Mouse (Mus musculus): ENCODE results near the gene Cldn13. TPM values are rescaled to one million over a fixed set of nuclear protein-coding genes. Genes with fewer than 3 reads are reported as not detected.

Gene Cldn13
- polyA plus RNA-seq, 1 experiment from 2014 or later = 3.8 TPM

DNA sequence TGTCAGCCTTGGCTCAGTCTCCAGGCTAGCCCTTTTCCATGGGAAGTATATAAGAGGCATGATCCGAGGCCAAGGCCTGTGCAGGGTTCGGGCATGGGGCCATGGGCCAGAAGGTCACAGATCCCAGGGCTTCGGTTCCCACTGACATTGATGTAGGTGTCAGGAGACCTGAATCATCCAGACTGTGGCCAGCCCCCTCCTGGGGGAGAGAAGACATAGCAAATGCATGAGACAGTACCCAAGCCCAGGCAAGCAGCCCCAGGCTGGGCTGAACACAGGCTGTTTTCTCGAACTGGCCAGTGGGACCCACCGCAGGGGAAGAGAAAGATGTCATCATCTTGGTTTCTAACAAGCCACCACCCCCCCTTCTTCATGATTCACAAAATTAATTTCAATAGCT lies 42.7 kb downstream of the Cldn13 start:
- ATAC-seq (ENCODE audit: low FRiP score) = no peak
- no peak overlapping the region for H3K9ac ChIP-seq (ENCODE audit: low read length)
- no peak for DNase-seq (ENCODE audit: low spot score, missing footprints)
- no peaks in the 10 kb centered on the region for H3K4me1 ChIP-seq (ENCODE audit: control insufficient read depth, insufficient read depth, low read length)
- H3K36me3 ChIP-seq (ENCODE audit: control insufficient read depth, insufficient read depth, low read length) = no peaks in the 10 kb centered on the region
- H3K4me3 ChIP-seq (ENCODE audit: low read depth, low read length) = no peak overlapping the region
- H3K27ac ChIP-seq (ENCODE audit: low read depth, low read length) = no peak overlapping the region
- 71% methylated on average over 5 of the region's 5 CpGs for WGBS
- H3K27me3 ChIP-seq (ENCODE audit: control insufficient read depth, insufficient read depth, low read length) = no peaks in the 10 kb centered on the region
- no peaks in the 10 kb centered on the region for H3K9me3 ChIP-seq (ENCODE audit: control insufficient read depth, low read length)
- no peak overlapping the region for H3K4me2 ChIP-seq

DNA sequence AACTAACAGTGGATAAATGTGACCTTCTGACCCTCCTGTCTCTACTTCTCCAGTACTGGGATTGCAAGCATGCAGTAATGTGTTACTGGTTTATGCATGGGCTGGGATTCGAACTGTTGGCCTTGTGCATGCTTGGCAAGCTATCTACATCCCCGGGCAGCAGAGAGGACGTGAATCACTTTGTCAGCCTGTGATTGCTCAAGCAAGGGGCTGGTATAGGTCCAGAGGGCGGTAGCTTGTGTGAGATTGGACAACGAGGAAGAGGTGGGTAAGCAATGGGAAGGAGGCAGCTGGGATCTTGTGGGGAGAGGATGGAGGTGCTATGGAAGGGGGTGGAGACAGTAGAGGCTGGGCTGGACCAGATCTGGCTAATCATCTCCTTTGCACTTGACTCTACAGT lies 46.8 kb downstream of the Cldn13 start:
- H3K9me3 ChIP-seq (ENCODE audit: control insufficient read depth, low read length) = no peaks in the 10 kb centered on the region

DNA sequence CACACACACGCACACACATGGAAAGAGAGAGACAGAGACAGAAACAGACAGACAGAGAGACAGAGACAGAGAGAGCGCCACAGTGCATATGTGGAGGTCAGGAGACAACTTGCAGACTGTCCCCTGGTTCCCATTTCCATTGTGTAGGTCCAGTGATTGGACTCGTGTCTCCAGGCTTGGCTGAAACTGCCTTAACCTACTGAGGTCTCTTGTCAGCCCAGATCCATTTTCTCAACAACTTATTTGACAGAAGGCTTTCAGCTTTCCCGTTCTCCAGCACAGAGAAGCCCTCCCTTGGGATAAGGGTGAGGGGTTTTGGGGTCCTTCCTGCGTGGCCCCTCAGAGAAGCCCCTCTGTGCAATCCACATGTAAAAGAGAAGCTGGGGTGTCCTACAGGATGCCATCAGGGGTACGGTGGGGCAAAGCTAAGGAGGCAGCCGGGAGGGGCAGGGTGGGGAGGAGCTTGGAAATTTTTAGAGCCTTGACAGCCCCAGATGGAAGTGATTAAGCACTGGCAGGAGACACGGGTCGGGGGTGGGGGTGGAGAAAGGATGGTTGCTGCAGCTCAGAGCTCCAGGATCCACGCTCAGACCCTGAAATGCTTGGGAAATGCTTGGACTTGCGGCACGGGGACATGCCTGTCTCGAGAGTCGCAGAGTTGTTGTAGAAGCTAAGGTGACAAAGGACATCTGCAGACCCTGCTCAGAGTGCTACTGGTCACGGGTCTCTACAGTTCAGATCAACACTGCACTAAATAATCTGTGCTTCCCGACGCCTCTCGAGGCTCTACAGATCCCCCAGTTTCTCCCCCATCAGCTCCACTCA lies 47.8 kb downstream of the Cldn13 start:
- no peak overlapping the region for H3K4me2 ChIP-seq
- no peak for ATAC-seq (ENCODE audit: low FRiP score)

More for the DNA sequence above, 46.8 kb downstream of the Cldn13 start:
- DNase-seq (ENCODE audit: low spot score, missing footprints) (peak; percentile 33), ATAC-seq (ENCODE audit: low FRiP score) (no peak)
- H3K4me3 ChIP-seq (ENCODE audit: low read depth, low read length) = no peak overlapping the region
- H3K27ac ChIP-seq (ENCODE audit: low read depth, low read length) = no peak overlapping the region
- H3K27me3 ChIP-seq (ENCODE audit: control insufficient read depth, insufficient read depth, low read length) = no peaks in the 10 kb centered on the region
- H3K4me2 ChIP-seq = no peak overlapping the region
- H3K4me1 ChIP-seq (ENCODE audit: control insufficient read depth, insufficient read depth, low read length) = no peaks in the 10 kb centered on the region
- no peaks in the 10 kb centered on the region for H3K36me3 ChIP-seq (ENCODE audit: control insufficient read depth, insufficient read depth, low read length)
- no peak overlapping the region for H3K9ac ChIP-seq (ENCODE audit: low read length)
- 80% methylated on average over 5 of the region's 5 CpGs for WGBS

DNA sequence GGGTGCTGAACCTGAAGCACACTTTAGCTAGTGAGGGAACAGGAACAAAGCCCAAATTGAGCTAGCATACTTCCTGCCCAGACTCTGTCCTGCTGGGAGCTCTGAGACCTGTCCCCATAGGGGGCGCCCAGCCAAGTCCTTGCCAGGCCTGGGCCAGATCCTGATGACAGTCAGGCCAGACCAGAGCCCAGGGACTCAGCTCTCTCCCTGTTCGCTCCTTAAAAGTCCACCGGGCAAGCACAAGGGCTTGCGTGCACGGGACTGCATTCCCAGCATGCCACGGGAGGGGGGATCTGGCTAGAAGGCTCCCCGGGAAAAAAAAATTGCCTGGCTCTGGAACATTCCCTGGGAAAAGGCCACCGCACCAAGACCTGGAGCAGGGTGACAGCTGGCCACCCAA lies 50.2 kb downstream of the Cldn13 start:
- DNase-seq (ENCODE audit: low spot score, missing footprints) (peak; percentile 57), ATAC-seq (ENCODE audit: low FRiP score) (no peak)
- WGBS = 52% methylated on average over 8 of the region's 8 CpGs
- H3K4me3 ChIP-seq (ENCODE audit: low read depth, low read length) = no peak overlapping the region
- no peaks in the 10 kb centered on the region for H3K27me3 ChIP-seq (ENCODE audit: control insufficient read depth, insufficient read depth, low read length)
- no peak overlapping the region for H3K9ac ChIP-seq (ENCODE audit: low read length)
- H3K36me3 ChIP-seq (ENCODE audit: control insufficient read depth, insufficient read depth, low read length) = no peaks in the 10 kb centered on the region
- no peak overlapping the region for H3K4me2 ChIP-seq
- no peaks in the 10 kb centered on the region for H3K4me1 ChIP-seq (ENCODE audit: control insufficient read depth, insufficient read depth, low read length)
- H3K27ac ChIP-seq (ENCODE audit: low read depth, low read length) = no peak overlapping the region
- no peaks in the 10 kb centered on the region for H3K9me3 ChIP-seq (ENCODE audit: control insufficient read depth, low read length)

More for the DNA sequence above, 47.8 kb downstream of the Cldn13 start:
- Histone ChIP-seq H3K9me3 (ENCODE audit: control insufficient read depth, low read length) (no peaks in the 10 kb centered on the region), H3K36me3 (ENCODE audit: control insufficient read depth, insufficient read depth, low read length) (no peaks in the 10 kb centered on the region), H3K27ac (ENCODE audit: low read depth, low read length) (no peak overlapping the region), H3K9ac (ENCODE audit: low read length) (no peak overlapping the region), H3K27me3 (ENCODE audit: control insufficient read depth, insufficient read depth, low read length) (no peaks in the 10 kb centered on the region), H3K4me1 (ENCODE audit: control insufficient read depth, insufficient read depth, low read length) (no peaks in the 10 kb centered on the region), H3K4me3 (ENCODE audit: low read depth, low read length) (no peak overlapping the region)
- DNase-seq (ENCODE audit: low spot score, missing footprints) = peak; percentile 74
- WGBS = 67% methylated on average over 18 of the region's 18 CpGs

Other genes starting within 250 kb of the Cldn13 start
- 8.4 and 9.1 TPM in 2 replicates for gene Limk1, start 226.9 kb downstream of the Cldn13 start, polyA plus RNA-seq (2014; fragmentation: Nextera tagmentation; extraction: Ambion mirVana)
- gene Eln, start 168.2 kb downstream of the Cldn13 start, polyA plus RNA-seq (2014; fragmentation: Nextera tagmentation; extraction: Ambion mirVana) = 1.1 and 2.0 TPM in 2 replicates
- not detected in 2 replicates for gene Tmem270, start 8.8 kb downstream of the Cldn13 start, polyA plus RNA-seq (2014; fragmentation: Nextera tagmentation; extraction: Ambion mirVana)
- 9.1 and 9.2 TPM in 2 replicates for gene Mettl27, start 16.8 kb upstream of the Cldn13 start, polyA plus RNA-seq (2014; fragmentation: Nextera tagmentation; extraction: Ambion mirVana)
- gene Cldn4, start 31.4 kb upstream of the Cldn13 start, polyA plus RNA-seq (2014; fragmentation: Nextera tagmentation; extraction: Ambion mirVana) = 2.5 and 2.7 TPM in 2 replicates
- gene Cldn3, start 70.7 kb upstream of the Cldn13 start, polyA plus RNA-seq (2014; fragmentation: Nextera tagmentation; extraction: Ambion mirVana) = 0.59 and 1.4 TPM in 2 replicates
- 37.8 and 41.2 TPM in 2 replicates for gene Abhd11, start 93.6 kb upstream of the Cldn13 start, polyA plus RNA-seq (2014; fragmentation: Nextera tagmentation; extraction: Ambion mirVana)
- 16.1 and 17.7 TPM in 2 replicates for gene Stx1a, start 108.0 kb upstream of the Cldn13 start, polyA plus RNA-seq (2014; fragmentation: Nextera tagmentation; extraction: Ambion mirVana)
- 30.0 and 30.2 TPM in 2 replicates for gene Dnajc30, start 148.7 kb upstream of the Cldn13 start, polyA plus RNA-seq (2014; fragmentation: Nextera tagmentation; extraction: Ambion mirVana)
- gene Bud23, start 149.4 kb upstream of the Cldn13 start, polyA plus RNA-seq (2014; fragmentation: Nextera tagmentation; extraction: Ambion mirVana) = 105 and 116 TPM in 2 replicates
- gene Vps37d, start 162.7 kb upstream of the Cldn13 start, polyA plus RNA-seq (2014; fragmentation: Nextera tagmentation; extraction: Ambion mirVana) = 6.8 and 9.6 TPM in 2 replicates
- 1.2 and 2.1 TPM in 2 replicates for gene Mlxipl, start 174.4 kb upstream of the Cldn13 start, polyA plus RNA-seq (2014; fragmentation: Nextera tagmentation; extraction: Ambion mirVana)
- gene Tbl2, start 234.1 kb upstream of the Cldn13 start, polyA plus RNA-seq (2014; fragmentation: Nextera tagmentation; extraction: Ambion mirVana) = 20.1 and 21.2 TPM in 2 replicates

All from midbrain, embryonic 11.5 days (tissue).